Comparison of ENCODE assay signal across 9 mouse cellular contexts in the genomic region with DNA sequence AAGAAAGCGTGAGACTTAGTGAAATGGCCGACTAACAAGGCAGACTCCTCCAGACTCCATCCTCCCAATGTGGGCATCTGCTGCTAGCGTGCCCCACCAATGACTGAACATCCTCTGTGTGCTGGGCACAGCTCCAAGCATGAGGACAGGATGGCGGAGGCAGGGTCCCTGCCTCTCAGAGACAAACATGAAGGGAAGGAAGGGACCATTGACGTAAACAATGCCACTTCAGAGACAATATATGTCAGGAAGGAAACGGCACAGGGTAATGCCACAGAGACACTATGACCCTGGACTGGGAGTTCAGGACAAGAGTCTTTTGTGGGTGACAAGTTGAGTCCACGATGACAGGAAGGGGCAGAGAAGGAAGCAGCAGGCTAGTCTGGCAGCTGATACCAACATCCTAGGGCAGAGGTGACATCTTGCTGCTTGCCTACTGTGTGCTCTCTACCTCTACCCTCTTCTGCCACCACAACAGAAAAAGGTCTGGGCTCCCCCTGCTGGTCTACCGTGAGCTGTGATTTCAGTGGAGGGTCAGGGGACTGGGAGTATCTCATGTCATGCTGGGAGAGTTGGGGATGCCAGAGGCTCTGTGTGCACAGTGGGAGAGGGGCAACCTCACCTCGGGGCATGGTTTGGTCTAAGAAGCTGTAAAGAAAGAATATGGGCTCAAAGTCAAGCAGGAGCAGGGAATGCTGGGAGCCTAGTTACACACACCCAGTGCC. TPM values are rescaled to one million over a fixed set of nuclear protein-coding genes. Genes with fewer than 3 reads are reported as not detected.
DNase-seq lines count a peak whose midpoint lies in the region; ATAC-seq and TF ChIP-seq lines count a peak whose summit lies in the region.
"Had no signal": no experiment of that assay in that cellular context is flagged by ENCODE, and none has a peak within 500 bp of the region (broad histone marks: within the 10 kb centered on the region; RNA-seq: fewer than 3 reads in every experiment).

No protein-coding gene starts in this region.

- H3K9me3 ChIP-seq in hindbrain, embryonic 11.5 days (ENCODE audit: control insufficient read depth, low read length) = no peaks in the 10 kb centered on the region
- no peaks in the 10 kb centered on the region for H3K9me3 ChIP-seq in hindbrain, embryonic 12.5 days (replicated peaks)
- no peaks in the 10 kb centered on the region for H3K9me3 ChIP-seq in E14TG2a.4 (ENCODE audit: low read length)
- H3K9me3 ChIP-seq in lung, embryonic 16.5 days (ENCODE audit: control insufficient read depth, low read length) = no peaks in the 10 kb centered on the region
- H3K9me3 ChIP-seq in stomach, embryonic 15.5 days = no peaks in the 10 kb centered on the region
- H3K9me3 ChIP-seq: limb, embryonic 12.5 days had no signal

- no peak overlapping the region for H3K4me3 ChIP-seq in hindbrain, embryonic 11.5 days (ENCODE audit: low read depth, low read length)
- H3K4me3 ChIP-seq in hindbrain, embryonic 12.5 days = no peak overlapping the region
- no peak overlapping the region for H3K4me3 ChIP-seq in E14TG2a.4 (replicated peaks; ENCODE audit: low read length)
- H3K4me3 ChIP-seq in kidney, adult 2 months (ENCODE audit: insufficient read depth, low read depth, low read length) = no peak overlapping the region
- H3K4me3 ChIP-seq in lung, embryonic 16.5 days (ENCODE audit: low read length) = no peak overlapping the region
- no peak overlapping the region for H3K4me3 ChIP-seq in stomach, embryonic 15.5 days (replicated peaks)
- H3K4me3 ChIP-seq: limb, embryonic 12.5 days had no signal

- H3K27me3 ChIP-seq in hindbrain, embryonic 11.5 days (ENCODE audit: control insufficient read depth, insufficient read depth, low read length) = no peaks in the 10 kb centered on the region; the same call in 1 of the 2 replicates
- no peaks in the 10 kb centered on the region for H3K27me3 ChIP-seq in hindbrain, embryonic 12.5 days
- H3K27me3 ChIP-seq in E14TG2a.4 (ENCODE audit: insufficient read depth, low read length) = peaks cover 5% of the 10 kb centered on the region; the same call in 1 of the 2 replicates
- no peaks in the 10 kb centered on the region for H3K27me3 ChIP-seq in kidney, adult 2 months (replicated peaks; ENCODE audit: control insufficient read depth, insufficient read depth, low read length)
- H3K27me3 ChIP-seq in lung, embryonic 16.5 days (ENCODE audit: control insufficient read depth, insufficient read depth, low read depth, low read length) = no peaks in the 10 kb centered on the region
- H3K27me3 ChIP-seq in stomach, embryonic 15.5 days (replicated peaks) = no peaks in the 10 kb centered on the region
- H3K27me3 ChIP-seq: limb, embryonic 12.5 days had no signal

- no peak for TF ChIP-seq POLR2A in kidney, adult 2 months (IDR thresholded peaks at IDR 0.05; ENCODE audit: low read depth, low read length)

- DNase-seq in hindbrain, embryonic 11.5 days (ENCODE audit: low spot score) = peak; percentile 32
- peak; percentile 72 for DNase-seq in adrenal gland, postnatal 14 days
- DNase-seq in kidney, adult 2 months = peak; percentile 60
- no peak for DNase-seq in ovary, postnatal 14 days (ENCODE audit: low spot score)

- 60% methylated on average over 9 of the region's 9 CpGs for WGBS in hindbrain, embryonic 11.5 days
- 52% methylated on average over 9 of the region's 9 CpGs for WGBS in hindbrain, embryonic 12.5 days
- 37% methylated on average over 9 of the region's 9 CpGs for WGBS in kidney, adult 2 months
- WGBS in lung, embryonic 16.5 days = 28% methylated on average over 9 of the region's 9 CpGs
- 40% methylated on average over 9 of the region's 9 CpGs for WGBS in stomach, embryonic 15.5 days

- no peaks in the 10 kb centered on the region for H3K36me3 ChIP-seq in hindbrain, embryonic 11.5 days (ENCODE audit: control insufficient read depth, insufficient read depth, low read length)
- H3K36me3 ChIP-seq in hindbrain, embryonic 12.5 days = no peaks in the 10 kb centered on the region
- no peaks in the 10 kb centered on the region for H3K36me3 ChIP-seq in E14TG2a.4 (ENCODE audit: insufficient read depth, low read length)
- H3K36me3 ChIP-seq in kidney, adult 2 months (ENCODE audit: control insufficient read depth, insufficient read depth, low read length) = no peaks in the 10 kb centered on the region
- no peaks in the 10 kb centered on the region for H3K36me3 ChIP-seq in lung, embryonic 16.5 days (ENCODE audit: control insufficient read depth, insufficient read depth, low read length)
- H3K36me3 ChIP-seq in stomach, embryonic 15.5 days = no peaks in the 10 kb centered on the region
- H3K36me3 ChIP-seq: limb, embryonic 12.5 days had no signal

- no peaks in the 10 kb centered on the region for H3K4me1 ChIP-seq in hindbrain, embryonic 11.5 days (replicated peaks; ENCODE audit: control insufficient read depth, insufficient read depth, low read length)
- H3K4me1 ChIP-seq in hindbrain, embryonic 12.5 days = no peaks in the 10 kb centered on the region
- peaks cover 38% of the 10 kb centered on the region for H3K4me1 ChIP-seq in E14TG2a.4 (replicated peaks; ENCODE audit: low read depth, low read length)
- peaks cover 10% of the 10 kb centered on the region for H3K4me1 ChIP-seq in kidney, adult 2 months (ENCODE audit: control insufficient read depth, insufficient read depth, low read length)
- peaks cover 40% of the 10 kb centered on the region for H3K4me1 ChIP-seq in lung, embryonic 16.5 days (replicated peaks; ENCODE audit: control insufficient read depth, insufficient read depth, low read length)
- H3K4me1 ChIP-seq in stomach, embryonic 15.5 days = peaks cover 32% of the 10 kb centered on the region

- ATAC-seq in hindbrain, embryonic 11.5 days (ENCODE audit: low FRiP score) = no peak
- no peak for ATAC-seq in hindbrain, embryonic 12.5 days (ENCODE audit: low FRiP score)
- peak; percentile 70 for ATAC-seq in lung, embryonic 16.5 days (ENCODE audit: low read depth)
- ATAC-seq in stomach, embryonic 15.5 days (ENCODE audit: insufficient read depth, low FRiP score, low read depth) = no peak

- no peak overlapping the region for H3K9ac ChIP-seq in hindbrain, embryonic 11.5 days (ENCODE audit: low read depth, low read length)
- H3K9ac ChIP-seq in hindbrain, embryonic 12.5 days = no peak overlapping the region
- H3K9ac ChIP-seq in lung, embryonic 16.5 days (ENCODE audit: low read length) = no peak overlapping the region
- H3K9ac ChIP-seq in stomach, embryonic 15.5 days = no peak overlapping the region
- H3K9ac ChIP-seq: limb, embryonic 12.5 days had no signal

- TF ChIP-seq CTCF in E14TG2a.4 (conservative IDR thresholded peaks at IDR 0.05; ENCODE audit: low read length) = peak; percentile 57
- peak; percentile 67 for TF ChIP-seq CTCF in kidney, adult 2 months (conservative IDR thresholded peaks at IDR 0.05; ENCODE audit: insufficient read depth, insufficient read length, low read depth, low read length)

- no peak overlapping the region for H3K4me2 ChIP-seq in hindbrain, embryonic 11.5 days (replicated peaks; ENCODE audit: low read depth, low read length)
- no peak overlapping the region for H3K4me2 ChIP-seq in hindbrain, embryonic 12.5 days (replicated peaks)
- H3K4me2 ChIP-seq in lung, embryonic 16.5 days (ENCODE audit: low read depth, low read length) = no peak overlapping the region
- H3K4me2 ChIP-seq in stomach, embryonic 15.5 days = no peak overlapping the region
- H3K4me2 ChIP-seq: limb, embryonic 12.5 days had no signal

- H3K27ac ChIP-seq in hindbrain, embryonic 11.5 days (ENCODE audit: low read depth, low read length) = no peak overlapping the region
- H3K27ac ChIP-seq in hindbrain, embryonic 12.5 days = no peak overlapping the region
- H3K27ac ChIP-seq in kidney, adult 2 months (ENCODE audit: insufficient read depth, low read depth, low read length) = peak overlapping the region; percentile 29; the same call in 1 of the 2 replicates
- H3K27ac ChIP-seq in lung, embryonic 16.5 days (ENCODE audit: low read length) = peak overlapping the region; percentile 76
- peak overlapping the region; percentile 42; the same call in 1 of the 2 replicates for H3K27ac ChIP-seq in stomach, embryonic 15.5 days
- H3K27ac ChIP-seq: limb, embryonic 12.5 days had no signal

RNA-seq across cellular contexts. Expression of a gene that starts 43.9 kb away (rescaled TPM):
- 0.25 and 0.79 TPM in 2 replicates for polyA plus RNA-seq in hindbrain, embryonic 11.5 days (2014; fragmentation: Nextera tagmentation; extraction: Ambion mirVana)
- 0.40 and 0.59 TPM in 2 replicates for polyA plus RNA-seq in hindbrain, embryonic 12.5 days (2016; fragmentation: Nextera tagmentation; extraction: Ambion mirVana)
- total RNA-seq in adrenal gland, postnatal 14 days (2021) = 50.0 and 51.1 TPM in 2 replicates
- polyA plus RNA-seq in kidney, adult 2 months (2012; rRNA removed) = 22.0 and 28.7 TPM in 2 replicates
- polyA plus RNA-seq in lung, embryonic 16.5 days (2015; fragmentation: Nextera tagmentation; extraction: Ambion mirVana) = 1.8 and 2.3 TPM in 2 replicates
- 2.5 and 2.6 TPM in 2 replicates for polyA plus RNA-seq in stomach, embryonic 15.5 days (2015; fragmentation: Nextera tagmentation; extraction: Ambion mirVana)

Comparison
In these comparisons a context has a peak if more than half of its experiments do, and no peak if none do; other contexts are left out.
1. H3K27ac ChIP-seq: peak in kidney, adult 2 months (single experiment), lung, embryonic 16.5 days (single experiment) and stomach, embryonic 15.5 days (single experiment); none in hindbrain, embryonic 11.5 days (single experiment) and hindbrain, embryonic 12.5 days (single experiment).